Mouse (Mus musculus) kidney, adult 18-20 months (tissue): ENCODE data around the gene Cldn20.

Experiments used
- DNase-seq: peaks from one replicate; pipeline ENCODE4 v3.0.0; 2021

Gene Cldn20

DNA sequence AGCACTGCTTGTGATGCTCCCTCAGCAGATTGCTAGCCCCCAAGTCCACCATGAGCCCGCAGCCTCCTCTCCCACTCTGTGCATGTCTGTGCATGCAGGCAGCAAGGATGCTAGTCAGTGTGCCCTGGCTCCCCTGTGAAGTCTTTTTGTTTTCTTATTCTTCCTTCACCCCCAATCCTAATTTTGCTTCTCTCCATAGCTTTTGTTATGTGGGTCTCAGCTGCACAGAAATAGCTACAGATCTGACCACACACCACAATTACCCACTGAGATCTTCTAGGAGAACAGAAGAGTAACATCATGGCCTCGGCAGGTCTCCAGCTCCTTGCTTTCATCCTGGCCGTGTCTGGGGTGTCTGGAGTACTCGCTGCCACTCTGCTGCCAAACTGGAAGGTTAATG lies at the start of gene Cldn20:
Gene Cldn20, plus strand, starts transcription at position 301 of the 400 bp plus-strand sequence.
- no peak for DNase-seq

DNA sequence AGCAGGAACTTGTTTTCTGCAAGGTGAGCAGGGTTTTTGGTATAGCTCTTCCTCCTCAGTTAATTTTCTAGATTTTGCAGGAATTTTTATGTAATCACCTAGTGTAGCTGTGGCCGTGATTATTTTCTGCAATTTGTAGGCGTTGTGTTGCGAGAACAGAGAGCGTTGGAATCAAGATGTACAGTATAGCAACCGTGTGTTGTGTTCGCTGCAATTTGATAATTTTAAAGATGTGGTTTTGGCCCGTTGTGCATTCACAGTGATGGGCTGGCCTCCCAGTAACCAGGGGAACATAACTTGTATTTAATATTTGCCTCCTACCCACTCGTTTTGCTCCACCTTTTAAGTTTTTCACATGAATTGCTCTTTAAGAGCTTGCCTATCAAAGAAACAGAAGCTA lies 49.3 kb upstream of the Cldn20 start:
- DNase-seq = no peak

DNA sequence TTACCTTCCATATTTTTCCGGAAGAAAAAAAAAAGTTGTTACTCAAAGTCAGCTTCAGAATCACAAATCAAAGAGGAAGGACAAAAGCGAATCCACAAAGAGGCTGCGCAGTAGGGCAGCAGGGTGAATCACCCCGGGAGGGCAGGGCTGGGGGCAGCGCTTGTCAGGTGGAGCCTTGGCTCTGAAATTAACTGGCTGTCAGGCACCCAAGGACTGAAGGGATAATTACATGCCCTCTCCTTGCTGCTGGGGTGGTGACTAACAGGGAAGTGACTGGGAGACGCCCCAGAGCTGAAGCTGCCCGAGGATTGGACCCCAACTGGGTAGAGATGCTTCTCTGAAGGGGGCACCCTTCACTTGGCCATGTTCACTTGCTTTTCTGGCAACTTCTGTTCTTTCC lies 46.5 kb upstream of the Cldn20 start:
- no peak for DNase-seq

DNA sequence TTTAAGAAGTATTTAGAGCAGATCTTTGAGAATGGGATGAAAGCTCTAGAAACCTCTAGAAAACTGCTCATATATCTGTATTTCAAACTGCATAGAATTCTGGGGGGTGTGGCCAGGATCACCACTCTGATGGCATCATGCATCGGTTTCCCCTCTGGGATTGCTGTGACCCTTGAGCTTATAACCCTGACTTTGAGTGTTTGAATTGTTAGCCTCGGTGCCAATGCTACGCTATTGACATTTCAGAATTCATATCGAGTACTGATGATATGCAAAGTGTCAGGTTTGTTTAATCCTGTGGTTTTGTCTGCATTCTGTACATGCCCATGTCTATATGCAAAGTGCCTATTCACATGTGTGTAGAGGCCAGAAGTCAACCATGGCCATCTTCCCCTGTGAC lies 45.1 kb upstream of the Cldn20 start:
- DNase-seq = no peak

DNA sequence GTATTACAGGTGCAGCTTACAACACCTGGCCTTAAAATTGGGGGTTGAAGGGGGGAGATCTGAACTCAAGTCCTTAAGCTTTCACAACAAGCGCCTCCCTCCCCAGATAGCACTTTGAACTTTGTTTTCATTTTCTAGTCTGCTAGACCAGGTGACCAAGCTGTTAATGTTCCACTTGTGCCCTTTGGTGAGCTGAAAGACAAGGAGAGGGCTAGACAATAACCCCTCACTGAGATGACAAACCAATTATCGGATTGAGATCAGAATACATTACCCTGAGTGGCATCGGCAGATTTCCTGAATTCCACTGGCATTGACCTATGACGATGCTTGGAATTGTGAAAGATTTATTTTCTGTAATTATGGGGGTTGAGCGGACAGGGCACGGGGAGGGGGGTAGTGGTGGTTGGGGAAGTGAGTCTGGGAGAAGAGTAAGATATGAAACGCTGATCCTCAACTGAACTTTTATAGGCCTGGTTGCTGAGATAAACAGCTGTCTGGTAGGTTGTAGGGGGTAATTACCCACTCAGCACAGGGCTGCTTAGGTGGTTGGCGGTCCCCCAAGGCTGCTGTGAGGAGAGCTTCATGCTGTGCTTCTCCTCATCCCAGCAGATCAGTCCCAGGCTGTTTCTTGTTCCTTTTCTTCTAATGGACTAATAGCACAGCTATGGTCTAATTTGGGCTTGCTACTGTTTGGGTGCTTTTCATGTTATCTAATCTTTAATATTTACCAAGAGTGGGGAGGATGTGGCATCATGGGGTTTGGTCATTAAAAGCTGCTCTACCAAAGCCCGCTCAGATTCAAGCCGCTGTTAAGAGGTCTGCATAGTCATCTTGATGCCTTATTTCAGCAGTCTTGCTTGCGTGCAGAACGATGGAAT lies 44.4 kb upstream of the Cldn20 start:
- no peak for DNase-seq

DNA sequence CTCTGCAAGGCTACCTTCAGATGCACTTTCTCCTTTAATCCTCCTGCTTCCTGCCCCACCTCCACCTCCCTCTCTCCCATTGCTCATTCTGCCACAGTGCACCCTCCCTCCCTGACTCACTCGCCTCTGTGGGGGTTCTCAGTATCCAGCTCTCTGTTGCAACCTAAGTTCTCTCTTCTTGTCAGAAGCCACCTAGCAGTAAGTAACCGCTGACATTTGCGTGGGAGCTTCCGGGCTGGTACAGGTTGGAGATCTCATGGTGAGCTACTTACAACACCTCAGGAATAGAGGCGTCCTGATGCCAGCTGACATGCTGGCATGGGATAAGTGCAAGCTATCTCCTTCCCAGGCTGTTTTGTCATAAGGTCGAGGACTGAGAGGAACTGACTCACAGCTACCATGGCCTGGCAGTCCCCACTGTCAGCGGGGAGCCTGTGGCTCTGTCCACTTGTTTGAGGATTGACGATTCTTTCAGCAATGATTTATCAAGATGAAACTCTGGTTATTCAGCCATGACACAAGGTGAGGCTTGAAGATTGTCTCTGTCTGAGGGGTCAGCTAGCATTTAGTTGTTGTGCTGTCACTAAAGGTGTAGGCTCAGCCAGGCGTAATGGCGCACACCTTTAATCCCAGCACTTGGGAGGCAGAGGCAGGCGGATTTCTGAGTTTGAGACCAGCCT lies 42.0 kb upstream of the Cldn20 start:
- DNase-seq = peak; percentile 6

DNA sequence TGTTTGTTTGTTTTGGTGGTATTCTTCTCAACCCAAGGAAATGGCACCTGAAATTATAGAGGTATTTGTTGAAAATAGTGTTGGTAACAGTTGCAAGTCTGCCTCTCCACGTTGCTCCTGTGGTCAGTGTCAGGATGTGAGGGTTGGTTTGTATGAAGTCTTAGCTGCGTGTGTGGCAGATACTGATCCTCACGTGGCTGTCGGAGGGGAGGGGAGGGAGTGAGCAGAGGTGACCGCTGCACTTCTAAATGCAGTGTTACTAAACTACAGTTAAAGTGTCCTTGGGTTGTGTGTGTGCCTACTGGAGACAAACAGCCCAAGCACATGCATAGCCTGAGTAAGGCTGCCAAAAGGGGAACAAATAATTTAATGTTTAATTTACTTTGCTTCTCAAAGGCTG lies 41.3 kb upstream of the Cldn20 start:
- DNase-seq = no peak

DNA sequence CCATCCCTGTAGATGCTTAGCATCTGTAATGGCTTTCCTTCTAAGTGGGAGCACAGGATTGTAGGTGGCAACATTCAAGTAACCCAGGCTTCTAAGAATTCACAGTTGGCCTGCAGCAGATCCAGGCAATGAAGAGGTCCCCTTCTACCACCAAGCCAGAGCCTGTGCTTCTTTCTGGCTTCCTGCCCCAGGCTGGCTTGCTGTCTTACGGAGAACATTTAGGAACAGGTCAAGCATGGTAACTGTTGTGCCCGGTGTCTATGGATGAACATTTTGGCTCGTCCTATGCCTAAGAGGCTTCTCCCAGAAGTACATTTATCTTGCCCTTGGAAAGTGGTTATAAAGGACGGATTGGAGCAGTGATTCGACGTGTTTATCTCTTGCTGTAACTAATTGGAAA lies 40.7 kb upstream of the Cldn20 start:
- DNase-seq = no peak

DNA sequence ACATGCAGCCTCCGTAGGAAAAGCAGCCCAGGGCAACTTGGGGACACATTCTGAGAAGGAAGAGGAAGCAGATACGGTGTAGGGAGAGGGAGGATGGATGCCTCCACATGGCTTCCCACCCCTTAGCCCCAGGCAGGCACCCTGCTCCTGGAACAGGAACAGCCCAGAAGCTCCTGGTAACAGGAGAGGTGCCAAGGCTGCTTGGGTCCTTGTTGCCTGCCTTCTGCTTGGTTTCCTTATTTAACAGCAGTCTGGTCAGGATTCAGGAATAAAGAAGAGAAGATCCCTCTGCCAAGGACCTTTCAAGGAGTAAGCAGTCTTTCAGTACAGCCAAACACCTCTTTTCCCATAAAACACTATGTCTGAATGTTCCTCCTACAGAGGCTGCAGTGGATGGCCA lies 36.8 kb upstream of the Cldn20 start:
- DNase-seq = peak; percentile 29

DNA sequence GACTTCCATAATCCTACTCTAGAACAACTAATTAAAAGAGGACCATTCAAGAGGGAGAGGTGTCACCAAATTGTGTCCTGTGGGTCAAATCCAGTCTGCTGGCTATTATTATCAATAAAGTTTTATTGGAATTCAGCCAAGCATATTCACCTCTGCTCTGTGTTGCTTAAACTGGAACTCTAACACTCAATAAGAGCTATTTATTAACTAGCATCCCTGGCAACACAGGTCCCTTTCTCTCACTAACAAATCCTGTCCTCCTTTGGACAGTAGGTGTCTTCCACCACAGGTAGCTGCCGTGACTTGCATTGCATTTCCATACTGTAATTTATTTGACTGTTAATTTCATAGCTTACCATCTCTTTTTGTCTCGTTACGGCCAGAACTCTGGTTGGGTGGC lies 36.3 kb upstream of the Cldn20 start:
- DNase-seq = no peak

DNA sequence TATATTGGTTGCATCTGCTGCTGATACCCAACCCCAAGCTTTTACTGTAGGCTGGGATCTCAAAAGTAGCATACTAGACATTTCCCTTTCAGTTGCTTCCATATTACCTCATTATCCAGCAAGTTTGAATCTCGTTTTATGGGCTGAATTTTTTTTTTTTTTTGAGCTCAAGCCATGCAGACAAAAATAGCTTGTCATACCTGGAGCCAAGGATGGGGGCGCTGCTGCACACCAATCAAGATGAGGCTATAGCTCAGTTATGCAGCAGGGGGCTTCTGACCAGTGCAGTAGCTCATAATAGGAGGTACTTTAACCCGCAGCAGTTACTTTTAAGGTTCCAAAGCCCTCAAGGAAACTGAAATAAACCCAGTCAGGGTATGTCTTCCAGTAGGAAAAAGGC lies 34.3 kb upstream of the Cldn20 start:
- DNase-seq = peak; percentile 19

DNA sequence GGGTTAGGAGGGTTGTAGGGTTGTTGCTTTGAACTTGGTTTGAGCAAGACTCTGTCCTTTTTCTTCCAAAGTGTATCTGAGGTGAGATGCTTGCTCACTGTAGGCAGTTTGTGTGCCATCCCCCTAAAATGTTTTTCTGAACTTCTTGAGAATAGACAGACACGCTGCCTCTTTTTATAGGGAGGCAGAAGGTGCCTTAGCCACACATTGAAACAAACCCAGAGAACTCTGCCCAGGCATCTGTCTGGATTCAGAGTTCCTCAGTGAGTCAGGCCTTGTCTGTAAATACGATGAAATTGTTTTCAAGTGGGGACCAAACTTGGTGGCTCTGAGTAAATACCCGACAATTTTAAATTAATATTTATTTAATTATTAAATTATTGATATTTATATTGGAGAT lies 33.8 kb upstream of the Cldn20 start:
- no peak for DNase-seq

DNA sequence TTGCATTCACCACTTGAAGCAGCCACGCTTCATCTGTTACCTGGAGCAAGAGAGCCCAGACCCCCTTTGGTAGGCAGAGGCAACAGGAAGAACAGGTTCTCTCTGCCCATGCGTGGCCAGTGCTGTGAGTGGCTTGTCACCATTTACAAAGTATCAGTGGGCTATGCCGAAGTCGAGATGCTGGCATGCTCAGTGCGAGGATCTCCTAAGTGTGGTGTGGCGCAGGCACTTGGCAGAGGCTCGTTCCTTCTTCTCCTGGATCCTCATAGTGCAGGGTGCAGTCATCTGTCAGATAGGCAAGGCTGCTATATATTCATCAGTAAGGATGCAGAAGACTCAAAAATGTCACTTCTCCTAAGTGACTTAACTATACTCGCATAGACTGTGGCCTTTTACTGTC lies 32.9 kb upstream of the Cldn20 start:
- no peak for DNase-seq

DNA sequence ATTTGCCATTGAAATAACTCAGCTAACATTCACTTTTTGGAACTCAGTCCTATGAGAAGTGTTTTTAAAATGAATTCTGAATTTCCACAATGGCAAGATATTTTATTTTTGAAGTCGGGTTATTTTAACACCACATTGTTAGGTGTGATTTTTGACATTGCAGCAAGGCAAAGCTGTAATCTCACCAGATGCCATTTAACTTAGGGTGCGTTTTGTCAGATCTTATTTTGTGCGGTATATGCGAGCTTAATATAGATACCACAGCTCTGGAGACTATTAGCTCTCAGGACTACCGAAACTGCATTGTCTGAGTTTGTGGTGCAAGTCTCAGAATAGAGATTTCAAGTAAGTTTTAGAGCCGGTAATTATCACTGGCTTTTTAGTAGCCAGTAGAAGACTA lies 32.3 kb upstream of the Cldn20 start:
- DNase-seq = no peak

DNA sequence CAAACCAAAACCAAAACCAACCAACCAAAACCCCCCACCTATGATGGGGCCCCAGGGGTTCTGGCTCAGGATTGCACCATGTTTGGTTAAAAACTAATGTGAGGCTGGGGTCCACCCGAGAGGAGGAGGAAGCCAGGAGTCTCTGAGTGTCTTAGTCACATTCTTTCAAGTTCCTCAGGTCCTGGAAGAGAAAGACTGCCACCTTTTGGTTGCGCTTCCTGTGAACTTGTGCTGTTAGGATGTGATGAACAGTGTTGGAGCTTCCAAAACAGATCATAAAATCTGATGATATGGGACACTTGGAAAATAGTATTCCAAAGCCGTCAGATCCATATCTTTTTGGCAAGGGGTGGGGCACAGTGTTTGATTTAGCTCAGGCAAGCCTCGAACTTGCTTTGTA lies 31.4 kb upstream of the Cldn20 start:
- DNase-seq = no peak

DNA sequence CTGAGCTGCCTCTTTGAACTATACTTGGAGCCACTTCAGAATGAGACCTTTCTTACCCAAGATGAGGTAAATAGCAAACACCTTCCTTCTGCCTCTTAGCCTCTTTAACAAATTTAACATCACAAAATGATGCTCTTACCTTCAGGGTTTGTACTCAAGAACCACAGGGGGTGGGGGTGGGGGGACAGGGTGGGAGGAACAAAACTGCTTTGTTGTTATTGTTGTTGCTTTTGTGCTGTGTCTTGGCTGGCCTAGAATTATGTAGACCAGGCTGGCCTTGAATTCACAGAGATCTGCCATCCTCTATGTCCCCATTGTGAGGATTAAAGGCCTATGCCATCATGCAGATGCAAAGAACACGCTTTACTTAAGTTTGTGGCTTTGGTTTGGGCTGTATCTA lies 26.6 kb upstream of the Cldn20 start:
- no peak for DNase-seq

DNA sequence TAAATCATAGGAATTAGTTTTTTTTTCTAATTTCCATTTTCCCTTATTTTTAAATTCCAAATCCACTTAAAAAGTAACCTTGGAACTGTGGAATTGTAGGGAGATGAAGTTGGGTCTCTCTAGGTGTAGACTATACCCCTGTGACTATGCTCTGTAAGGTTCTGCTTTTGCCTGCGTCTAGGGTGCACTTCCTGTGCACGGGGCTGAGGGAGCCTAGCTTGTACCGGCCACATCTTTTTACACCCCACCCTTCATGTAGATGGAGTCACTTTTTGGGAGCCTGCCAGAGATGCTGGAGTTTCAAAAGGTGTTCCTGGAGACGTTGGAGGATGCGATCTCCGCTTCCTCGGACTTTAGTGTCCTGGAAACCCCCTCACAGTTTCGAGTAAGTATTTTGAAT lies 25.8 kb upstream of the Cldn20 start:
- DNase-seq = no peak

DNA sequence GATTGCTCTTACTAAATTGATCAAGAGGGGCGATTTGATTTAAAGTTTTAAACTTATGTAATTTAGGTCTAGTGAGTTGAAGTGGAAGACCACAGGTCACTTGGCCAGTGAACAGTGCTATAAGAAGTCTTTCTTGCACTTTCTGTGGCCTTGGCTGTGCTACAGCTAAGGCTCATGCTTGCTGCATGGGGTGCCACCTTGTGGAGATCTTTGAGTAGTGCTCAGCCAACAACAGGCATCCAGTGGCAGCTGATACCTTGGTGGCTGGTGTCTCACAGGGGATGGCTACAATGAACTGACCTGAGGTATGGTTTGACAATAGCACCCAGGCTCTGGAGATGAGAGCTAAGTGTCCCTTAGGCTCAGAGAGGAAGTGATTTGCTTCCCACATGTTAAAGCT lies 22.5 kb upstream of the Cldn20 start:
- peak; percentile 68 for DNase-seq

DNA sequence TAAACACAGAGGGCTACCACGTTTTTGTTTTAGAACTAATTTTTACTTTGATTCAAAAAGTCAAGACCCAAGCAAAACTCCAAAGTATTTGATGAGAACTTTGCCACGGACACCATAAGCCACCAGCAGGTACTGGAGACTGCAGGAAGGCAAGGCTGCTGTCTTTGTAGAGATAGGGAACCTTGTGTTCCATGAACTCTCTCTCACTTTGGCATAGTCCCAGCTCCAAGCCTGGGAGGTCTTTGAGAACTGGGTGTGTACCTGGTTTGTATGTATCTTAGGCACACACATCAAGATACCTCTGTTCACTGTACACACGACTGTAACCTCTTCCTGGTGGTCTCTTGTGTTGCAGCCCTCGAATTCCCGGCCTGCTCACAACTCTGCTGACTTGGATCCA lies 18.0 kb upstream of the Cldn20 start:
- no peak for DNase-seq

DNA sequence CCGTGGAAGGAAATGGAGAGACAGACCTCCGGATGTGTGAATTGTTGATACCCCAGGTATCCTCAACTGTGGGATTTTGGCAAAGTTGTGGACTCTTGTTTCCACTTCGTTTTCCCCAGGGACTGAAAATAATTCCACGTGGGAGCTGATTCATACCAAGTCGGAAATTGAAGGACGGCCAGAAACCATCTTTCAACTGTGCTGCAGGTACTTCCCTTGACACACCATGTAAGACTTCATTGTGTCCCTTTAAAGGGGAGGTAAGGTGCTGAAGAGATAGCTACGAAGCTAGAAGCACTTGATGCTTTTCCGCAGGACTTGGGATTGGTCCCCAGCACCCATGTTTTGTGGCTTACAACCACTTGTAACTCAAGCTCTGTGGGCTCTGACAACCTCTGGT lies 16.5 kb upstream of the Cldn20 start:
- DNase-seq = no peak

DNA sequence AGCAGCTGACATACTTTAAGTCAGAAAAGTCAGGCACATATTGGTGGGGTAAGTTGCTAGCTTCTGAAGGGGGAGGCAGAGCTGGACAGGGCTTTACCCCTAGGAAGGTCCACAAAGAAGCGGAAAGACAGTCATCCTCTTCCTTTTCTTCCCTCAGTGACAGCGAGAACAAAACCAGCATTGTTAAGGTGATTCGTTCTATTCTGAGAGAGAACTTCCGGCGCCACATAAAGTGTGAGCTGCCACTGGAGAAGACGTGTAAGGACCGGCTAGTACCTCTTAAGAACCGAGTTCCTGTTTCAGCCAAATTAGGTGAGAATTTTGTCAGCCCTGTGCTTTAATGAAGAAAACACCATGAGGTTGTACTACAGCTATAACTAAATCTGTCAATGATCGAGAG lies 15.9 kb upstream of the Cldn20 start:
- no peak for DNase-seq

DNA sequence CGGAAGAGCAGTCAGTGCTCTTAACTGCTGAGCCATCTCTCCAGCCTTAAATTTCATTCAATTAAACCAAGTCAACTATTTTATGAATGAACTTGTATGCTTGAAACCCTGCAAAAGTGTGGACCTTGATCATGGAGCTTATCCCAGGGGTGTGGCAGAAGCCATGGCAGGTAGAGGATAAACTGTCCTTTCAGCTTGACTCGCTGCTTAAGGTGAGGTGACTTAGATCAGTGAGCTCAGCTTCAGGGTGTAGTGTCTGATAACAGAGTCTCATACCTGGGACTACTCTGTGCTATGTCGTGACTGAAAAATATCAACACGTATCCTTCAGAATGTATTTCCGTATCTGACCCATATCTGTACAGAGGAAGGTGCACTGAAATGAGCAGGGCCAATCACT lies 12.0 kb upstream of the Cldn20 start:
- DNase-seq = no peak

DNA sequence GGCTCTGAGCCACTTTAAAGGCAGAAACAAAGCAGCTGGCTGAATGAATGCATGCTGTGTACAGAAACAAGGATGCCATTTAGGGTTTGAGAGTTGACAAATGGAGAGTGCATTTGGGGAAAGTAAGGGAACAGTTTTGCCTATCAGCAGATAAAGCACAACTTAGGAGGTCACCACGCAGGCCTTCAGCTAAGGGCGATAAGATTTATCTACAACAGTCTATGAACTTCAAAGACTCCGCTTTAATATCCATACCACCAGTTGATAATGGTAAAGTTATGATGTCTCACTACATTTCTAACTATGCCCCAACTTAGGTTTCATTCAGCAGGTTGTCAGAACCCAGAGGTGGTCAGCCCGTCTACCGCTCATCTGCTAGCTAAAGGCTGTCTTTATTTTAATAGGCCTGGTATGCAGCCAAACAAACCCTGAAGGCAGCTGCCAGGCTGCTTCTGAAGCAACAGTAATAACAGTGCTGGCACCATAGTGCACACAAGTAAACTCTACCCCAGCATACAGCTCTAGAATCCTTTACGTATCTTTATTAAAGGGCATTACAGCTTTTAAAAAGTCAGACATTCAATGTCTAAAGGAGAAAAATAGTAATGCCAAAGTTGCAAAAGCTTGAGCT lies 4.4 kb upstream of the Cldn20 start:
- DNase-seq = no peak

DNA sequence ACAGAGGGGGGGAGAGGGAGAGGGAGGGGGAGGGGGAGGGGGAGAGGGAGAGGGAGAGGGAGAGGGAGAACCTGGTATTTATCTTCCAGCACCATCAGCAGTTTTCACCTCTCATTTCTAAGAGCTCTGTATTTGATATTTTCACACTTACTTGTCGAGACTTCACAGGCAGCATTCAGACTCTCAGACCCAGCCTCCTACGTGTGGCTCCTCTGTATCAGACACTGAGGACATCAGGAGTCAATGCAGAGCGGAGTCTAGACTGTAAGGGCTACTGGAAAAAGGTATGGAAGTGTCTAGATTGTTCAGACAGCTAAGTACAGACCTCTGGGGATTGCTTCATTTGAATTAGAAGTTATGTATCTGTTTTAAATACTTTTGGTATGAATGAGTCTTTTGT lies 2.8 kb upstream of the Cldn20 start:
- no peak for DNase-seq
